Mouse (Mus musculus): ENCODE measurements around the gene Taf8. TPM values are rescaled to one million over a fixed set of nuclear protein-coding genes. Genes with fewer than 3 reads are reported as not detected.

Gene Taf8
- total and polyA plus RNA-seq, 3 experiments: 15.2 to 25.7 TPM; not detected in 1

DNA sequence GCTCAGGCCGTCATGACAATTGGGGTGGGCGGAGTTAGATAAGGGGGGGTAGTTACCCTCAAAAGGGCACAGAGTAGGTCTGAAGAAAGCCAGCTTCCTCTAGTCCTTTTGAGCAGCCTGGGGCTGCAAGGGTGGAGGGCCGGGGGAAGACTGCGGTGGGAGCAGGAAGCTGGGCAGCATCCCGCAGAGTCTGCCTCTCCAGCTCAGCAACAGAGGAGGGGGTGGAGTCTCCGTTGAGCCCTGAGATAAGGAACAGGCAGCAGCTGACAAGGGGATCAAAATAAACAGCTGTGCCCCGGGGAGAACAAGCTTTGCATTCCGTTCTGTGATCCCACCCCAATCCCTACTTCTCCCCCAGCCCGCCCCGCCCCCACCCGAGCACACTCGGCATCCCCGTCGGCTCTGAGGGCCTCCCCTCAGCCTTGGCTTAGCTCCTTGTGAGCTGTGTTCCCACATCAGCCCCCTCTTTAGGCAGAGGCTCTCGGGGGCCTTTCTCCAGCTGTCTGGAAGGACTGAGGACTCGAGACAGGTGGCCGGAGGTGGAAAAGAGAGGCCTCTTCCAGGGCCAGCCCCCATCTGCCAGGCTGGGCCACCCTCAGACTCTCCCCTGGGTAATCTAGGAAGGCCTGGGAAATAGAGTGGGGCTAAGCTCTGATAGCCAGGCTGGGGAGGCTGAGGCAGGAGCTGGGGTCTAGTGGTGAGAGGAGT, 19.6 kb upstream of the Taf8 start (continued):
- no peak for TF ChIP-seq USF2 (IDR thresholded peaks at IDR 0.05; ENCODE audit: borderline replicate concordance in 1 of 2, insufficient read depth in 1 of 2, low read depth in 1 of 2, low read length in 2 of 2)
- TF ChIP-seq SIN3A (IDR thresholded peaks at IDR 0.05; ENCODE audit: low read length): peak; percentile 95

DNA sequence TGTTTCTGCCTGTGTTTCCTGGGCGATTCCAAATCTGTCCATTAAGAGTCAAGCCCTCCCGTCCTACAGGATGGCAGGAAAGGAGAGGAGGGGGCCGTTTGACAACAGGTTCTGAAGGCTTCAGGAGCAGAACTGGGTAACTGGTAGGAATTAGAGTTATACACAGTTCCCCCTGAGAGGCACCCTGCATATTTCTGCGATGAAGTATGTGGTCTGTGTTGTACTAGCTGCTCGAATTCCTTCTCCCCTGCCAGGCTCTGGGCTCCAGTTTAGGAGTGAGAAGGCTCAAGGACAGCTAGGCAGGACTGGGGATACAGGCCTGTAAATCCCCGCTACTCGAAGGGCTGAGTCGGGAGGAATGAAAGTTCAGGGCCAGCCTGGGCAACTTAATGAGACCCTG, 16.1 kb upstream of the Taf8 start:
- no peak for DNase-seq (ENCODE audit: low read depth, low spot score)
- H3K9me3 ChIP-seq (replicated peaks; ENCODE audit: insufficient read depth, low read length): no peaks in the 10 kb centered on the region
- peaks cover 2% of the 10 kb centered on the region; the same call in 1 of the 2 replicates for H3K79me2 ChIP-seq (ENCODE audit: control insufficient read depth, insufficient read depth, low read length, poor library complexity)
- peaks cover 0 to 25% of the 10 kb centered on the region in 2 experiments; a peak in 2 of 4 replicates for H3K36me3 ChIP-seq (ENCODE audit: control insufficient read depth in 1 of 2, insufficient read depth in 2 of 2, low read length in 2 of 2)
- H3K4me3 ChIP-seq (ENCODE audit: control insufficient read depth in 1 of 2, insufficient read depth in 1 of 2, low read depth in 2 of 2, low read length in 2 of 2): no peak overlapping the region
- H3K9ac ChIP-seq (ENCODE audit: control insufficient read depth, low read depth, low read length, poor library complexity, severe bottlenecking): no peak overlapping the region
- H3K27me3 ChIP-seq (ENCODE audit: control insufficient read depth in 1 of 2, insufficient read depth in 2 of 2, low read length in 2 of 2): no peaks in the 10 kb centered on the region
- peaks cover 16 to 32% of the 10 kb centered on the region in 2 experiments for H3K4me1 ChIP-seq (ENCODE audit: control insufficient read depth in 1 of 2, insufficient read depth in 2 of 2, low read length in 2 of 2)
- no peak overlapping the region for H3K27ac ChIP-seq (ENCODE audit: control insufficient read depth, low read depth, low read length)
- TF ChIP-seq SMC3 (IDR thresholded peaks at IDR 0.05; ENCODE audit: low read depth, low read length) (no peak), MXI1 (IDR thresholded peaks at IDR 0.05; ENCODE audit: low read depth, low read length) (no peak), GABPA (IDR thresholded peaks at IDR 0.05; ENCODE audit: low read depth, low read length) (no peak), MEF2A (IDR thresholded peaks at IDR 0.05; ENCODE audit: extremely low read depth, insufficient replicate concordance, low read depth, low read length, poor library complexity, severe bottlenecking) (no peak), SIN3A (IDR thresholded peaks at IDR 0.05; ENCODE audit: low read length) (no peak), ETS1 (IDR thresholded peaks at IDR 0.05; ENCODE audit: low read depth, low read length) (no peak), ZKSCAN1 (IDR thresholded peaks at IDR 0.05; ENCODE audit: low read depth, low read length) (no peak), CHD1 (IDR thresholded peaks at IDR 0.05; ENCODE audit: low read depth, low read length) (no peak), MAZ (IDR thresholded peaks at IDR 0.05; ENCODE audit: low read depth, low read length) (no peak), MYC (IDR thresholded peaks at IDR 0.05; ENCODE audit: low read depth, low read length) (no peak), HCFC1 (IDR thresholded peaks at IDR 0.05; ENCODE audit: low read depth, low read length) (no peak), USF1 (IDR thresholded peaks at IDR 0.05; ENCODE audit: low read depth, low read length) (no peak), USF2 (IDR thresholded peaks at IDR 0.05; ENCODE audit: borderline replicate concordance in 1 of 2, insufficient read depth in 1 of 2, low read depth in 1 of 2, low read length in 2 of 2) (no peak)

GRCm38 (mm10) chr17:47516232-47516631, 14.1 kb upstream of the Taf8 start:
- H3K4me1 ChIP-seq (ENCODE audit: control insufficient read depth in 1 of 2, insufficient read depth in 2 of 2, low read length in 2 of 2): peaks cover 5 to 26% of the 10 kb centered on the region in 2 experiments
- TF ChIP-seq CTCF (IDR thresholded peaks at IDR 0.05 in 2 of 3, conservative IDR thresholded peaks at IDR 0.05 in 1 of 3; ENCODE audit: control insufficient read depth in 1 of 3, insufficient read depth in 1 of 3, low read depth in 2 of 3, low read length in 3 of 3, poor library complexity in 1 of 3, severe bottlenecking in 1 of 3) (peak; percentile 32 to 45 (median 35); a peak in 5 of 6 replicates), NELFE (IDR thresholded peaks at IDR 0.05; ENCODE audit: low read depth, low read length) (no peak)

More at GRCm38 (mm10) chr17:47516232-47516631, 14.1 kb upstream of the Taf8 start:
- peaks cover 0 to 15% of the 10 kb centered on the region in 2 experiments; a peak in 2 of 4 replicates for H3K36me3 ChIP-seq (ENCODE audit: control insufficient read depth in 1 of 2, insufficient read depth in 2 of 2, low read length in 2 of 2)
- no peak overlapping the region for H3K4me3 ChIP-seq (ENCODE audit: control insufficient read depth in 1 of 2, insufficient read depth in 1 of 2, low read depth in 2 of 2, low read length in 2 of 2)
- no peaks in the 10 kb centered on the region for H3K9me3 ChIP-seq (replicated peaks; ENCODE audit: insufficient read depth, low read length)
- no peaks in the 10 kb centered on the region; the same call in 1 of the 2 replicates for H3K79me2 ChIP-seq (ENCODE audit: control insufficient read depth, insufficient read depth, low read length, poor library complexity)
- H3K9ac ChIP-seq (ENCODE audit: control insufficient read depth, low read depth, low read length, poor library complexity, severe bottlenecking): no peak overlapping the region
- no peak overlapping the region for H3K27ac ChIP-seq (ENCODE audit: control insufficient read depth, low read depth, low read length)
- DNase-seq (ENCODE audit: low read depth, low spot score): peak; percentile 58
- H3K27me3 ChIP-seq (ENCODE audit: control insufficient read depth in 1 of 2, insufficient read depth in 2 of 2, low read length in 2 of 2): no peaks in the 10 kb centered on the region
